Mouse (Mus musculus) lung, postnatal 0 days (tissue): ENCODE results near the gene Padi2.

ENCODE experiments used
- CTCF ChIP-seq: IDR thresholded peaks from 2 replicates; pipeline ENCODE4 v1.5.1; 2016; ENCODE audit warnings: antibody characterized with exemption, mild to moderate bottlenecking
- EP300 ChIP-seq: IDR thresholded peaks from 2 replicates; pipeline ENCODE4 v1.6.1; 2016; ENCODE audit warnings: antibody characterized with exemption, mild to moderate bottlenecking, control low read depth

DNA sequence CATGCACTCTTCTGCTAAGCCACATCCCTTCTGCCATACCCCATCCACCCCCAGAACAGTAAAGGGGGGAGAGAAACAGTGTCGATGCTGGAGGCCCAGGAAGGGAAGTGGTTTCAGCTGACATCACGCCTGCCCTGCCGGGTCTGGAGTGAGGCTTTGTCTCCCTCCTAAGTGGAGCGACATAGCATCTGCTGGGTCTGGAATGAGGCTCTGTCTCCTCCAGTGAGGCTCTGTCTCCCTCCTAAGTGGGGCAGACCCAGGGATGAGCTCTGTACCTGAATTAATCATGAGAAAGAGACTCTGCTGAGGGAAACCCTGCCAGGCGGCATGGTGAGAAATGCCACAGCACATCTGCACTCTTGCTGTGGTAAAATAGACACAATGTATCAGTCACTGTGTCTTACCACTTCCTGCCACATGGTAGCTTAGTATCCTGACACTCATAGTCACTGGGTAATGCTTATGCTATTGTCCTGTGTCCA lies 38.9 kb downstream of the Padi2 start:
- TF ChIP-seq CTCF, result no peak
- no peak for TF ChIP-seq EP300
